Mouse (Mus musculus): ENCODE data around the gene Ifitm5. TPM values are rescaled to one million over a fixed set of nuclear protein-coding genes. Genes with fewer than 3 reads are reported as not detected.
A peak's percentile ranks its signal among the peaks of the same experiment; 100 is the strongest.

The Ifitm5 gene
- total RNA-seq, 1 experiment from 2014 or later, result not detected

GRCm38 (mm10) chr7:140966921-140967320 is 16.8 kb upstream of the Ifitm5 start, which contains the start of gene Ifitm1:
Gene Ifitm1, plus strand, starts transcription at chr7:140967221.
- no peak for ATAC-seq (replicated peaks; ENCODE audit: low read depth, poor library complexity, severe bottlenecking)

GRCm38 (mm10) chr7:140962733-140963132 is 12.6 kb upstream of the Ifitm5 start:
- no peak for ATAC-seq (replicated peaks; ENCODE audit: low read depth, poor library complexity, severe bottlenecking)

- ATAC-seq (replicated peaks; ENCODE audit: low read depth, poor library complexity, severe bottlenecking), result no peak
Observed at GRCm38 (mm10) chr7:140961416-140961815, 11.3 kb upstream of the Ifitm5 start.

GRCm38 (mm10) chr7:140960026-140960425 is 9.9 kb upstream of the Ifitm5 start:
- no peak for ATAC-seq (replicated peaks; ENCODE audit: low read depth, poor library complexity, severe bottlenecking)

GRCm38 (mm10) chr7:140959181-140959901 is 9.2 kb upstream of the Ifitm5 start:
- peak; percentile 42; the same call in 1 of the 2 replicates for ATAC-seq (replicated peaks; ENCODE audit: low read depth, poor library complexity, severe bottlenecking)

- no peak for ATAC-seq (replicated peaks; ENCODE audit: low read depth, poor library complexity, severe bottlenecking)
Observed at GRCm38 (mm10) chr7:140956556-140956869, 6.4 kb upstream of the Ifitm5 start.

GRCm38 (mm10) chr7:140955758-140956555 is 5.9 kb upstream of the Ifitm5 start, which contains the start of the genes Gm45717 and Ifitm2:
Gene Gm45717, minus strand, starts transcription at chr7:140955937.
Gene Ifitm2, minus strand, starts transcription at chr7:140955987.
- ATAC-seq (replicated peaks; ENCODE audit: low read depth, poor library complexity, severe bottlenecking), result peak; percentile 76

GRCm38 (mm10) chr7:140955342-140955741 is 5.3 kb upstream of the Ifitm5 start:
- 0 out of 2 replicates have a peak, but pooled peaks have one; percentile 6 for ATAC-seq (replicated peaks; ENCODE audit: low read depth, poor library complexity, severe bottlenecking)

- no peak for ATAC-seq (replicated peaks; ENCODE audit: low read depth, poor library complexity, severe bottlenecking)
Observed at GRCm38 (mm10) chr7:140954733-140955071, 4.6 kb upstream of the Ifitm5 start.

GRCm38 (mm10) chr7:140953800-140954732 is 4.0 kb upstream of the Ifitm5 start:
- ATAC-seq (replicated peaks; ENCODE audit: low read depth, poor library complexity, severe bottlenecking), result peak; percentile 36

GRCm38 (mm10) chr7:140953133-140953532 is 3.0 kb upstream of the Ifitm5 start:
- no peak for ATAC-seq (replicated peaks; ENCODE audit: low read depth, poor library complexity, severe bottlenecking)

GRCm38 (mm10) chr7:140952441-140952840 is 2.4 kb upstream of the Ifitm5 start:
- ATAC-seq (replicated peaks; ENCODE audit: low read depth, poor library complexity, severe bottlenecking), result no peak

GRCm38 (mm10) chr7:140951765-140952164 is 1.7 kb upstream of the Ifitm5 start:
- no peak for ATAC-seq (replicated peaks; ENCODE audit: low read depth, poor library complexity, severe bottlenecking)

- no peak for ATAC-seq (replicated peaks; ENCODE audit: low read depth, poor library complexity, severe bottlenecking)
Observed at GRCm38 (mm10) chr7:140951051-140951450, 960 bp upstream of the Ifitm5 start.

- no peak for ATAC-seq (replicated peaks; ENCODE audit: low read depth, poor library complexity, severe bottlenecking)
Observed at GRCm38 (mm10) chr7:140949255-140949654, 836 bp downstream of the Ifitm5 start.

- no peak for ATAC-seq (replicated peaks; ENCODE audit: low read depth, poor library complexity, severe bottlenecking)
Observed at GRCm38 (mm10) chr7:140948161-140948560, 1.9 kb downstream of the Ifitm5 start.

GRCm38 (mm10) chr7:140946980-140947379 is 3.1 kb downstream of the Ifitm5 start:
- ATAC-seq (replicated peaks; ENCODE audit: low read depth, poor library complexity, severe bottlenecking), result peak; percentile 84

- no peak for ATAC-seq (replicated peaks; ENCODE audit: low read depth, poor library complexity, severe bottlenecking)
Observed at GRCm38 (mm10) chr7:140946311-140946710, 3.8 kb downstream of the Ifitm5 start.

- no peak for ATAC-seq (replicated peaks; ENCODE audit: low read depth, poor library complexity, severe bottlenecking)
Observed at GRCm38 (mm10) chr7:140945247-140945646, 4.8 kb downstream of the Ifitm5 start.

GRCm38 (mm10) chr7:140944236-140944635 is 5.9 kb downstream of the Ifitm5 start:
- no peak for ATAC-seq (replicated peaks; ENCODE audit: low read depth, poor library complexity, severe bottlenecking)

All from common myeloid progenitor, adult 5-6 weeks (primary cell).